Mouse (Mus musculus) retina, adult 2 months (tissue): ENCODE results near the gene Spin1.
A peak's percentile ranks its signal among the peaks of the same experiment; 100 is the strongest.

ENCODE experiments used
- DNase-seq: peaks from one replicate; pipeline ENCODE4 v3.0.0-alpha.2; 2012; ENCODE audit warnings: low read depth, low spot score

The Spin1 gene

DNA sequence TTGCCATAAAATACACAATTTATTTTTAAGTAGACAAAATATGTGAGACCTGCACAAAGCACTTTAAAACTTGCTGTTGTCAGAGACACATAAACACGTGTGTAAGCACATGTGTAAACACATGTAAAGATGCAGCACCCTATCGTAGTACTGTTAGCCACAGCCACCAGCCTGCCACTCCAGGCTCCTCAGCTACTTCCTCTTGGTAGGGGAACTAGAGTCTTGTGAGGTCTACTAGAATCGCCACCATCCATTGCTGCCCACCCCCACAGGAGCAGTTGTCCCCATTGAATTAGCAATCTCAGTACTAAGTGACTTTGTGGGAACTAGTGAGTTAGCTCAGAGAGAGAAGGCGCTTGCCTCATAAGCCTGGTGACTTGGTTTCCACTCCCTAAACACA lies 35.6 kb downstream of the Spin1 start:
- no peak for DNase-seq

GRCm38 (mm10) chr13:51136996-51137701 lies 36.5 kb downstream of the Spin1 start:
- DNase-seq, result no peak

- no peak for DNase-seq
Observed at GRCm38 (mm10) chr13:51137702-51138031, 37.0 kb downstream of the Spin1 start.

DNA sequence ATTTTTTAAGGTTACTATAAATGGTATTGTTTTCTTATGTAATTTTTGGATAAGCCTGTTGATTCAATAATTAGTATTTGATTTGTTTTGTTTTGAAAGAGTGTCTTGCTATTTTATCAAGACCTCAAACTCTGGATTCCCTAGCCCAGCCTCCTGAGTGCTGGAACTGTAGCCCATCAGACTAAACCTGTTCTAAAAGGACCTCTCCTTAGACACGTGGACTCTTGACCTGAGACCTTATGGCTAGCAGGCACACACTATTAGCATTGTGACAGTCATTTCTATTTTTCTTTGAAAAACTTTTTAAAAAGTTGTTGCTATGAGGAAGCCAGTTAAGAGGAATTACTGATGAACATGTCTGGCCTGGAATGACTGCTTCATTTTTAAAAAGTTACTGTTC lies 46.4 kb downstream of the Spin1 start:
- DNase-seq, result no peak

GRCm38 (mm10) chr13:51152966-51153669 lies 52.4 kb downstream of the Spin1 start:
- DNase-seq, result no peak

GRCm38 (mm10) chr13:51153670-51154030 lies 53.0 kb downstream of the Spin1 start:
- no peak for DNase-seq

DNA sequence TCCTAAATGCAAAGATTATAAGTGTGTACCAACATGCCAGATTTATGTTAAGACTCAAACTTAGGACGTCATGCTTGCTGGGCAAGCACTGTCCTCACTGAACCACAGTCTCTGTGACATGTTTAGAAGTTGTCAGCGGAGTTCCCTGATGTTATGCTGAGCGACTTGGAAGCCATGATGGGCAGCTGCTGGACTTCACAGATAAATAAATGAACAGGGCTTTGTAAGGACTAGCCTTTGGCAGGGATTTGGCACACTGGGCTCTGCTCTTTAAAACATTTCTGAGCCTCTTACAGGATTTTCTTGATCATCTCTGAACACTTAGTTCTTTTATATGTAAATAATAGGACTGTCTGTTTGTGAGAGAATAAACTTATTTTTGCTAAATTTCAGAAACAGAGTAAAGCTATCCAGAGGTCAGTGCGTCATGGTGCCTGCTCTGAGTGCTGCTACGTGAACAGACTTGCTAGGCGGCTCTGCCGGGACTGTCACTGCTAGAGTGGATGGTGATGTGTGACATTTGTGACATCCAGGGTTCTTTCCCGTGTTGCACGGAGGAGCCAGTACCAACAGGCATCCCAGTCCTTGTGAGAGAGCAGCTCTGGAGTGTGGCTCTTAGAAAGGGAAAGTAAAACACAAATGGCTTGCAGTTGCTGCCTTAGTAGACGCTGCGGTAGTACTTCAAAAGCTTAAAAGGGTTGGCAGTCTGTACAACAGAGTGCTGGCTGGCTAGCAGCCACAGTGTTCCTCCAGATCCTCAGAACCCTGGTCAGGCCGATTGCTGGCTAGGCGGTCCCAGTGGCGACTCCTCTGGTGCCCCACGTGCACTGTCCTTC lies 54.7 kb downstream of the Spin1 start:
- no peak for DNase-seq

GRCm38 (mm10) chr13:51156014-51156386 lies 55.3 kb downstream of the Spin1 start:
- DNase-seq, result no peak

- DNase-seq, result no peak
Observed at GRCm38 (mm10) chr13:51157291-51157690, 56.6 kb downstream of the Spin1 start.

- DNase-seq, result no peak
Observed at GRCm38 (mm10) chr13:51161672-51162071, 61.0 kb downstream of the Spin1 start.

DNA sequence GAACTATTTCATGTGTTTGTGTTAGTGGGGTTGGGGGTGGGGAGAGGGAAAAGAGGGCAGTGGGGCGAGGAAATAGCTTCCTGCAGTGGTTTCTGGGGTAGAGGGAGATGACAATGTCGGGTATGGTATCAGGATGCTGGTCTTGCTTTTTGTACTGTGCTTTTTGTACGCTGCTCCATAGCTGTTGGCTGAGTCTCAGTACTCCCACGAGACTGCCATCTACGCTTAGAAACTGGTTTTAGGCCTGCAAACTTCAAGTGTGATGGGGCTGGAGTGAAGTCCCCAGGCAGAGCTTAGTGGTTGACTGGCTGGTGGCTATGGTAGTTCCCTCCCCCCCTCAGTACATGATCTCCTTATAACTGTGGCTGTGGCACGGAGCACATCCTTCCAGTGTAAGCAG lies 61.6 kb downstream of the Spin1 start:
- DNase-seq, result no peak

DNA sequence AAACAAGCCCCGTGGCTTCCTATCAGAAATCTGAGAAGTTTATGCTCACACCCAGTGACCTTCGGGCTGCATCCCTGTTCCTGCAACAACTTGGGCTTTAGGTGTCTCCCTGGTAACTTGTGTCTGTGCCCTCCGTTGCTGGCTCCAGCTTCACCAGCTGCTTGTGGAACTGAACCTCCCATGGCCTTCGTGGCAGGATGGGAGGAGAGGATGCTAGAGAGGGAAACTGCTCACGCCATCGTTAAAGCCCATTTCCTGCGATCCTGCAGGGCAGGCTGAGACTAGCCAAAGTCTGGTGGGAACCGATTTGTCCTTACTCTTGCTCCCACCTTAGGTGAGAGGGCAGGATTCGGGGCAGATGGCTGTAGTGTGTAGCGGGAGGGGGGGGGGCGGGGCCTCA lies 66.0 kb downstream of the Spin1 start:
- DNase-seq, result no peak

- no peak for DNase-seq
Observed at GRCm38 (mm10) chr13:51170215-51170614, 69.5 kb downstream of the Spin1 start.

DNA sequence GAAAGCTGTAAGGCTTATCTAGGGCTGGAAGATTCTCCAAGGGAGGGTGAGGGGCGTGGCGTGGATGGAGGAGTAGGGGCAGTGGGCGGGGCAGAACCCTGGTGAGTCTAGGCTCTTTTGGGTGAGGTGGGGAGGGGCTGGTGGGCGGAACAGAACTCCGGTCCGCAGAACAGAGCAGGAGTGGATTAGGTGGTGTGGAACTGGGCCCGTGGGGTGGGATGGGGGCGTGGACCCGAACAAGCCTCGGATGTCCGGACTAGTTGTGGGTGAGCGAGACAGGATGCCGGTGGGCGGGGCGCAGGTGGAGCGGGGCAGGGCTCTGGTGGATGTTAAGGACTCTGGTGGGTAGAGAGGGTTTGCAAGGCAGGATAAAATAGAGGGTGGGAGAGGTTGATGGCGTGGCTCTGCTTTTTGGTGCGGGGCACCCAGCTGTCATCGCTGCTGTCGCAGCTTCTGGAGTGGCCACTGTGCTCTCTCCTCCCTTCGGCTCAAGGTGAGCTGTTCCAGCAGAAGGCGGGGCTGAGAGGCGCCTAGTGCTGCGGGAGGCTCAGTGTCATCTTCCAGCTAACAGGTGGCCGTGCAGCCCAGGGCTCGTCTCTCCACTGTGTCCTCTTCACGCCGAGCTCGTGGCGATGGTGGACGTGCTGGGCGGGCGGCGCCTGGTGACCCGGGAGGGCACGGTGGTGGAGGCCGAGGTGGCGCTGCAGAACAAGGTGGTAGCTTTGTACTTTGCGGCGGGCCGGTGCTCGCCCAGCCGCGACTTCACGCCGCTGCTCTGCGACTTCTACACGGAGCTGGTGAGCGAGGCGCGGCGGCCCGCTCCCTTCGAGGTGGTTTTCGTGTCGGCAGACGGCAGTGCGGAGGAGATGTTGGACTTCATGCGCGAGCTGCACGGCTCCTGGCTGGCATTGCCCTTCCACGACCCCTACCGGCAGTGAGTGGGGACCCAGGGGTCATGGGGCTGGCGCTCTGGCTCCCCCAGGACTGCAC lies 70.3 kb downstream of the Spin1 start, which contains the start of gene Nxnl2:
Nxnl2 (plus strand) TSS at position 332 of the 990 bp plus-strand sequence.
- peak; percentile 76 for DNase-seq

GRCm38 (mm10) chr13:51172601-51173000 lies 71.9 kb downstream of the Spin1 start:
- peak; percentile 72 for DNase-seq

DNA sequence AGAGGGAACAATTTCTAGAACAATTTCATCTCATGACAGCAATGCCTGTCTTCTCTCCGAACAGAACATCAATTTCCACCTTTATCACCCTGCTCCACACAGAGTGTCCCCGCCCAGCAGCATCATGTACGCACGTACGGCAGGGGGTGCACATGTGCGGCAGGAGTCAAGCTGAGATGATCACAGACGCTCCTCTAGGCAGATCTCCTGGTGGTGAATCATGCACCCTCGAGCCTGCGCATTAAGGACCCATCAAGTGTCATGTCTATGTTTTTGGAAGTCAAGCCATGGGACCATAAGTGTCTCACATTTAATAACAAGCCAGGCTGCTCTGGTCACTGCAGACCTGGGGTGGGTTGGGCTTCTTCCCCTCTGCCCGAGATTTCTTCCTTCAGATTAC lies 78.3 kb downstream of the Spin1 start:
- DNase-seq, result no peak

DNA sequence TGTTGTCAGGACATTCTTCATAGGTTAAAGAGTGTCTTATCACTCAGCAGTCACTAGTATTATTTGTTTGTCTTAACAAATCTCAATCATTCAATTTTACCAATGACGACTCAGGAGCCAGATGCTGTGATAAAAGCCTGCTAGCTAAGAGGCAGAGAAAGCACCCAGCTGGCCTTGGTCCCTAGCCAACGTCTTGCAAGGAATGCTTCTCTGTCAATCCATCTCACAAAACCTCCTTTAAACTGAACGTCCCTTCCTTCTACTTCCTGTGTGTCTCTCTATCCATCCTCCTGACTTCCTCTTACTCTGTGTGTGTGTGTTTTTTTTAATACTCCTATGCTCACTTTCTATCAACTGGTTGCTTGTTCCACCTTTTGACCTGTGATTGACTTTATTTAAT lies 78.7 kb downstream of the Spin1 start:
- no peak for DNase-seq

DNA sequence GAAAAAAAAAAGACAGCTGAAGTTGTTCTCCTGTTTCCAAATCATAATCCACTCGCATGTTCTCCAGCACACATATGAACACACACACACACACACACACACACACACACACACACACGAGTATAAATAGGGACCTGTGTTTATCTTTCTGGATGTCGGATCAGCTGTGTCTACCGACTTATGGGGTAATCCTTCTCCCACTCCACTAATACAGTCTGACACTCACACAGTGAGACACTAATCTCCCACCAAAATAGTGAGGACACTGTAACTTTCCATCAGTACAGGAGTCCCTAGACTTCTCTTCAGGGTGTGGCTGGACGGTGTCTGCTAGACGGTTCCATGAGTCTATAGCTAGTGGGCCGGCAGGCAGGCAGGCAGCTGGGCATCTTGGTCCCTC lies 81.6 kb downstream of the Spin1 start:
- peak; percentile 76 for DNase-seq

DNA sequence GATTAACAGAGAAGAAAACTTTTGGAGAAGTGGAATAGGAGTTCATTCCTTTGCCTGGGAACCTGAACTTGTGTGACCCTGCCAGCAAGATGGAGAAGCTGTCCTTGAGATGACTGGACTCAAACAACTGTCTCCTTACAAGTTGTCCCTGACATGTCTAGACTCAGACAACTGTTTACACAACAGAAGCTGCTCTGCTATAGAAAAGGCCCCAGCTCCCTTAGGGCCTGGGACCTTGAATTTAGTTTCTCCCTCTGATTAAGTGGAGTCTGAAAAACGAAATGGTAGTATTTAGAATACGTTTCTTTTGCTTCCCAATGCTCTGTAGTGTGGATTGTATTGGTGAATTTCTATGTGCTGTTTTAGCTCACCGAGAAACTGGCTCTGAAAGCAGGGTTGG lies 84.2 kb downstream of the Spin1 start:
- DNase-seq, result no peak

DNA sequence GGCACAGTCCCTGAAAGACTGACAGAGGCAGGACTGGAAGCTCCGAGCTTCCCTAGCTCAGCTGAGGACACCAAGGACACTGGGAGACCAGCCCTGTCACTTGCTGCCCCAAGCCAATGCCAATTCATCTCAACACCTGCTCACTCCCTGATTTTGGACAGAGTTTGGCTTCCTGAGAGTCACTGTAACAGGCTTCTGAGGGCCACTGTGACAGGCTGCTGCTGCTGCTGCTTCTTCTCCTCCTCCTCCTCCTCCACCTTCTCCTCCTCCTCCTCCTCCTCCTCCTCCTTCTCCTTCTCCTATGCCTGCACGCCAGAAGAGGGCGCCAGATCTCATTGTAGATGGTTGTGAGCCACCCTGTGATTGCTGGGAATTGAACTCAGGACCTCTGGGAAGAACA lies 89.7 kb downstream of the Spin1 start:
- DNase-seq, result no peak

DNA sequence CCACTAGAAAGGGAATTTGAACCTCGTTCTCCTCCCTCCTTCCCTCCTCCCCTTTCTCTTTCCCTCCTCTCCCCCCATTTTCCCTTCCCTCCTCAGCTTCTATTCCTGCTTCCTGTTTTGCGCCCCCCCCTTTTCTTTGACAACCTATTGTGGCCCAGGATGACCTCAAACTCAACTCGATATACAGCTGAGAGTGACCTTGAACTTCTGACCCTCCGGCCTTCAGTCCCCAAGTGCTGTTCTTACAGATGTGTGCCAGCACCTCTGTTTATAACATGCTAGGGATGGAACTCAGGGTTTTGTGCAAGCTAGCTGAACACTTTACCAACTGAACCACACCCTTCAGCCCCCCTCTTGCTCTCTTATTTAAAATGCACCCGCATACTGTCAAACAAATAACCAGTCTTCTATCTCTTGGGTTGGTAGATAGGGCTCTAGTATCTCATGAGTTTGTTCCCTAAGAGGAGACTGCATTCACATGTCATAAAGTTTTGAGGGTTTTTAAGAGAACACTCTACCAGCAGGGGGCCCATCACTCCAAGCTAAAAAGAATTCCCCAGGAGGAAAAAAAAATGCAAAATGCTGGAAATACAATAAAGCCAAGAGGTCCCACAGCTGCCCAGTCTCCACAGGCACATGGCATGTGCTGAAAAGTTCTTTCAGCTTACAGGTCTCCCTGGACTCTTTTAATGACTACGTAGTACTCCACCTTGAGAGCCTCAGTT lies 90.9 kb downstream of the Spin1 start:
- DNase-seq, result no peak
